Mouse (Mus musculus) midbrain, embryonic 14.5 days (tissue): ENCODE data around the gene Prss16. TPM values are rescaled to one million over a fixed set of nuclear protein-coding genes. Genes with fewer than 3 reads are reported as not detected.

Source experiments
- ATAC-seq: fragments of 200-750 bp; cut with Nextera tagmentation; 2 replicates; pipeline ENCODE4 v1.8.0; 2017; ENCODE audit warnings: moderate number of reproducible peaks, moderate library complexity; ENCODE audit not compliant: low FRiP score, low TSS enrichment
- DNase-seq: peaks from one replicate; pipeline ENCODE4 v3.0.0-alpha.2; 2015
- H3K27ac ChIP-seq: fragments of 300-500 bp; sonication (generic); replicated peaks from 2 replicates; pipeline ENCODE4 v1.5.1; 2014; ENCODE audit warnings: mild to moderate bottlenecking, low read depth, low read length, moderate library complexity
- H3K27me3 ChIP-seq: fragments of 300-500 bp; sonication (generic); 2 replicates; pipeline ENCODE4 v1.6.1; 2014; ENCODE audit warnings: low read length, control low read depth, mixed read lengths; ENCODE audit not compliant: control insufficient read depth, insufficient read depth
- H3K36me3 ChIP-seq: fragments of 300-500 bp; sonication (generic); 2 replicates; pipeline ENCODE4 v1.6.1; 2014; ENCODE audit warnings: low read length, control low read depth; ENCODE audit not compliant: control insufficient read depth, insufficient read depth
- H3K4me1 ChIP-seq: fragments of 300-500 bp; sonication (generic); 2 replicates; pipeline ENCODE4 v1.6.1; 2014; ENCODE audit warnings: mild to moderate bottlenecking, antibody characterized with exemption, low read length, control low read depth; ENCODE audit not compliant: control insufficient read depth, insufficient read depth
- H3K4me2 ChIP-seq: fragments of 300-500 bp; sonication (generic); 2 replicates; pipeline ENCODE4 v1.6.1; 2014; ENCODE audit warnings: mild to moderate bottlenecking, low read length, moderate library complexity
- H3K4me3 ChIP-seq: fragments of 300-500 bp; sonication (generic); replicated peaks from 2 replicates; pipeline ENCODE4 v1.5.1; 2014; ENCODE audit warnings: low read depth, low read length
- H3K9ac ChIP-seq: fragments of 300-500 bp; sonication (generic); replicated peaks from 2 replicates; pipeline ENCODE4 v1.6.1; 2014; ENCODE audit warnings: mild to moderate bottlenecking, low read length, moderate library complexity
- H3K9me3 ChIP-seq: fragments of 300-500 bp; sonication (generic); 2 replicates; pipeline ENCODE4 v1.6.1; 2016; ENCODE audit warnings: low read length, control low read depth, mixed read lengths; ENCODE audit not compliant: control insufficient read depth
- WGBS: fragments of 180-500 bp; shearing (Covaris S2); extraction: QIAGEN DNeasy Blood & Tissue Kit; methylation state at CpG from one replicate; pipeline ENCODE4 v1.1.7; 2014; 5-methylcytosine and 5-hydroxymethylcytosine counted together
- polyA plus RNA-seq: library from polyadenylated mRNA; unstranded; fragments of >200 nt; fragmentation: Nextera tagmentation; extraction: Ambion mirVana; gene quantifications from 2 replicates; pipeline ENCODE4 v1.2.1, GENCODE M21; 2014

The Prss16 gene
- polyA plus RNA-seq, 1 experiment from 2014 or later: not detected

- Histone ChIP-seq H3K27ac (no peak overlapping the region), H3K27me3 (peaks cover 78% of the 10 kb centered on the region), H3K4me1 (0 out of 2 replicates have a peak, but pooled peaks cover 3% of the 10 kb centered on the region), H3K4me3 (peak overlapping the region; percentile 21), H3K9ac (no peak overlapping the region), H3K9me3 (no peaks in the 10 kb centered on the region), H3K36me3 (no peaks in the 10 kb centered on the region), H3K4me2 (peak overlapping the region; percentile 47)
- 0 out of 2 replicates have a peak, but pooled peaks have one; percentile 31 for ATAC-seq
- peak; percentile 50 for DNase-seq
- 1% methylated on average over 21 of the region's 21 CpGs for WGBS
Observed at GRCm38 (mm10) chr13:21995331-21995914, 14.1 kb downstream of the Prss16 start.

GRCm38 (mm10) chr13:21994896-21995295 lies 14.6 kb downstream of the Prss16 start:
- Histone ChIP-seq H3K27me3 (peaks cover 76% of the 10 kb centered on the region), H3K9ac (no peak overlapping the region), H3K4me1 (0 out of 2 replicates have a peak, but pooled peaks cover 3% of the 10 kb centered on the region), H3K27ac (no peak overlapping the region), H3K36me3 (no peaks in the 10 kb centered on the region), H3K9me3 (no peaks in the 10 kb centered on the region), H3K4me2 (peak overlapping the region; percentile 47), H3K4me3 (peak overlapping the region; percentile 21)
- WGBS: 6% methylated on average over 8 of the region's 8 CpGs
- ATAC-seq (no peak), DNase-seq (peak; percentile 55)

- 1% methylated on average over 22 of the region's 22 CpGs for WGBS
- Histone ChIP-seq H3K27ac (no peak overlapping the region), H3K27me3 (peaks cover 68% of the 10 kb centered on the region), H3K9ac (no peak overlapping the region), H3K4me1 (0 out of 2 replicates have a peak, but pooled peaks cover 3% of the 10 kb centered on the region), H3K9me3 (no peaks in the 10 kb centered on the region), H3K4me2 (no peak overlapping the region), H3K4me3 (no peak overlapping the region), H3K36me3 (no peaks in the 10 kb centered on the region)
- ATAC-seq: no peak
- peak; percentile 44 for DNase-seq
Observed at GRCm38 (mm10) chr13:21993957-21994738, 15.4 kb downstream of the Prss16 start.

- no peak overlapping the region for H3K27ac ChIP-seq
- H3K27me3 ChIP-seq: peaks cover 52% of the 10 kb centered on the region
- no peak overlapping the region for H3K4me2 ChIP-seq
- H3K4me3 ChIP-seq: no peak overlapping the region
- no peaks in the 10 kb centered on the region for H3K36me3 ChIP-seq
- H3K9me3 ChIP-seq: no peaks in the 10 kb centered on the region
- ATAC-seq (no peak), DNase-seq (no peak)
- H3K4me1 ChIP-seq: 0 out of 2 replicates have a peak, but pooled peaks cover 3% of the 10 kb centered on the region
- WGBS: 85% methylated on average over 5 of the region's 5 CpGs
- H3K9ac ChIP-seq: no peak overlapping the region
Observed at GRCm38 (mm10) chr13:21992550-21992949, 17.0 kb downstream of the Prss16 start.

- DNase-seq: no peak
- no peak overlapping the region for H3K4me3 ChIP-seq
- H3K36me3 ChIP-seq: no peaks in the 10 kb centered on the region
- H3K27me3 ChIP-seq: peaks cover 32% of the 10 kb centered on the region
- no peaks in the 10 kb centered on the region for H3K9me3 ChIP-seq
- no peak overlapping the region for H3K4me2 ChIP-seq
- peaks cover 6% of the 10 kb centered on the region for H3K4me1 ChIP-seq
- WGBS: 81% methylated on average over 2 of the region's 2 CpGs
- ATAC-seq: no peak
- H3K27ac ChIP-seq: no peak overlapping the region
- no peak overlapping the region for H3K9ac ChIP-seq
Observed at GRCm38 (mm10) chr13:21984486-21984885, 25.1 kb downstream of the Prss16 start.

GRCm38 (mm10) chr13:21981803-21982193 lies 27.7 kb downstream of the Prss16 start:
- ATAC-seq: no peak

GRCm38 (mm10) chr13:21980981-21981802 lies 28.4 kb downstream of the Prss16 start, which contains the start of gene Pom121l2:
Pom121l2 (plus strand) TSS chr13:21981194.
- WGBS: under 1% methylated on average over 58 of the region's 58 CpGs
- H3K36me3 ChIP-seq: no peaks in the 10 kb centered on the region
- peak; percentile 43; the same call in 1 of the 2 replicates for ATAC-seq
- H3K9ac ChIP-seq: peak within 1 kb of the TSS; percentile 57
- peak within 1 kb of the TSS; percentile 49 for H3K4me3 ChIP-seq
- H3K4me1 ChIP-seq: peaks cover 6% of the 10 kb centered on the region
- H3K27ac ChIP-seq: no peak within 1 kb of the TSS
- H3K27me3 ChIP-seq: peaks cover 41% of the 10 kb centered on the region
- peak within 1 kb of the TSS; percentile 96 for H3K4me2 ChIP-seq
- no peaks in the 10 kb centered on the region for H3K9me3 ChIP-seq
- peak; percentile 56 for DNase-seq

More at GRCm38 (mm10) chr13:21981803-21982193, 27.7 kb downstream of the Prss16 start:
- H3K27me3 ChIP-seq: peaks cover 41% of the 10 kb centered on the region
- no peaks in the 10 kb centered on the region for H3K9me3 ChIP-seq
- H3K9ac ChIP-seq: peak overlapping the region; percentile 57
- peak overlapping the region; percentile 49 for H3K4me3 ChIP-seq
- H3K4me2 ChIP-seq: peak overlapping the region; percentile 96
- no peak for DNase-seq
- H3K27ac ChIP-seq: no peak overlapping the region
- H3K36me3 ChIP-seq: no peaks in the 10 kb centered on the region
- 6% methylated on average over 17 of the region's 17 CpGs for WGBS
- peaks cover 6% of the 10 kb centered on the region for H3K4me1 ChIP-seq

- 4% methylated on average over 20 of the region's 20 CpGs for WGBS
- DNase-seq: peak; percentile 91
Observed at GRCm38 (mm10) chr13:21974726-21975473, 34.6 kb downstream of the Prss16 start.

More at GRCm38 (mm10) chr13:21974726-21975473, 34.6 kb downstream of the Prss16 start:
- peak; percentile 93 for ATAC-seq
- no peaks in the 10 kb centered on the region for H3K36me3 ChIP-seq
- peak overlapping the region; percentile 84 for H3K27ac ChIP-seq
- peak overlapping the region; percentile 74 for H3K9ac ChIP-seq
- H3K4me1 ChIP-seq: no peaks in the 10 kb centered on the region
- H3K4me2 ChIP-seq: peak overlapping the region; percentile 51
- H3K9me3 ChIP-seq: no peaks in the 10 kb centered on the region
- peak overlapping the region; percentile 58 for H3K4me3 ChIP-seq
- peaks cover 10% of the 10 kb centered on the region for H3K27me3 ChIP-seq
